Mouse (Mus musculus) adrenal gland, adult 8-10 months (tissue): Measurements from ENCODE around the gene Vmn1r197. TPM values are rescaled to one million over a fixed set of nuclear protein-coding genes. Genes with fewer than 3 reads are reported as not detected.
"Not testable (repeated sequence)": the region's sequence is repeated elsewhere in the genome, so short reads cannot be mapped to it uniquely, and the experiment has no call there.

Experiments
- DNase-seq: peaks from one replicate; pipeline ENCODE4 v3.0.0; 2022
- total RNA-seq, 4 experiments: library from RNA; stranded (reverse); gene quantifications; 2 replicates each; pipeline ENCODE4 v1.2.4; 2022

The Vmn1r197 gene
- total RNA-seq = not detected

- DNase-seq = no peak
These were observed at the start of gene Vmn1r197 for GRCm38 (mm10) chr13:22324289-22324688. Vmn1r197 (plus strand) TSS chr13:22324589.

- DNase-seq = no peak
These were observed 39.8 kb upstream of the Vmn1r197 start for GRCm38 (mm10) chr13:22284578-22284977.

GRCm38 (mm10) chr13:22289620-22290019 lies 34.8 kb upstream of the Vmn1r197 start, which contains the start of gene Vmn1r196:
Vmn1r196 (plus strand) TSS chr13:22289920.
- no peak for DNase-seq

DNA sequence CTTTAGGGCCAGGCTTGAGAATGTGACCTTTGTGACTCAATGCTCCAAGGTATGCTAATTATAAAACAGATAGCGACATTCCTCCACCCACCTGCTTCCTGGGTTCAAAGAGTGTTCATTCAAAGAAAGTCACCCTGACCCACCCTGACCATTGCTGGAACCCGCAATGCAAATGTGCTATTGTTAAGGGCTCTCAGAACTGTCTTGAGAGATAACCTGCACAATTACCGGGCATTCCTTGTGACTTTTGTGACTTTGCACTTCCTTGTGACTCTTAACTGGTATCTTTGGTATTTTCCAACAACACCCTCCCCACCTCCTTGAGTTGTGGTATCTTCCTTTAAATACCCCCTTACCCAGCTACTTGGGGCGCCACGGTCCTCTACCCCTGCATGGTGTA lies 16.3 kb upstream of the Vmn1r197 start:
- not testable (repeated sequence) for DNase-seq

GRCm38 (mm10) chr13:22315361-22315760 lies 9.0 kb upstream of the Vmn1r197 start:
- no peak for DNase-seq

- DNase-seq = no peak
These were observed 7.0 kb upstream of the Vmn1r197 start for GRCm38 (mm10) chr13:22317366-22317765.

- no peak for DNase-seq
These were observed 4.3 kb upstream of the Vmn1r197 start for GRCm38 (mm10) chr13:22320091-22320490.

GRCm38 (mm10) chr13:22333269-22333668 lies 8.9 kb downstream of the Vmn1r197 start:
- DNase-seq = no peak

- no peak for DNase-seq
These were observed 11.2 kb downstream of the Vmn1r197 start for GRCm38 (mm10) chr13:22335565-22335964.

GRCm38 (mm10) chr13:22350064-22350463 lies 25.7 kb downstream of the Vmn1r197 start, which contains the start of gene Vmn1r198:
Vmn1r198 (plus strand) TSS chr13:22350364.
- DNase-seq = no peak

DNA sequence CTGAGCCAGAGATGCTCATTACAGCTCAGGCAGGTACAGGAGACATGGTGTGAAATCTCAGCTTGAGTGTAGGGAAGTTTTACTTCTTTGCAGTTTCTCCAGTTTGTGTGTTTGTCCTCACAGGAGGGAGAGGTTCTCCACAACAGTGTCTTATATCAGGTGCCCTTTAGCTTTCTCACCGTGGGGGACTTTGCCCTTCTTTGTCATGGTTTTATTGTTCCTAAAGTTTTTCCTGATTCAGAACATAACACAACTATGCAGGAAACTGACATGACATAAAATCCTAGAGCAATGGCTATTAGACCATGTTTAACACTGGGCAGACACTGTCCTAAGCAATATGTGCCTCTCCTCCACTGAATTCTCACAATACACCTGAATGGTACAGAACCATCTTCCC lies 26.4 kb downstream of the Vmn1r197 start:
- DNase-seq = no peak

DNA sequence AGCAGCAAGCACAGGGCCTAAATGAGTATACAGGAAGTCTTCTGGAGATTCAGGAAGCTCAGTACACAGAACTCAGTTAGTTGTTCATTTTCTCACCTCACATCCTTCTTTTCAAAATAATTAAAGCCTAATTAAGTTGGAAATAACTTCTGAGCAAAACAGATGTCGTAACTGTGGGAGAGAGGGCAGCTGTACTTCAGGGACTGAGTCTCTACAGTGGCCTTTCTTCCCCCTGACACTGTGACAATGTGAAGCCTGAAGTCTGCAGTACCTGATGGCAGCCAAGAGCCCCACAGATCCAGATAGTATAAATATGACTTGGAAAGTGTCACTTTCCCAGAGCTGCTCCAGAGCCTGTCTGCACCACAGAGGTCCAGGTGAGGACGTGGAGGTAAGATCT lies 55.1 kb downstream of the Vmn1r197 start, which contains the start of gene Vmn1r199:
Gene Vmn1r199 (plus strand): TSS at position 301 of the 400 bp plus-strand sequence.
- DNase-seq = no peak

- DNase-seq = not testable (repeated sequence)
These were observed 56.7 kb downstream of the Vmn1r197 start for GRCm38 (mm10) chr13:22381128-22381527.

Other genes starting within 250 kb of the Vmn1r197 start
- not detected for gene Vmn1r188, start 240.1 kb upstream of the Vmn1r197 start, total RNA-seq
- not detected for gene Vmn1r189, start 218.8 kb upstream of the Vmn1r197 start, total RNA-seq
- not detected for gene Vmn1r191, start 140.6 kb upstream of the Vmn1r197 start, total RNA-seq
- gene Vmn1r192, start 133.4 kb upstream of the Vmn1r197 start, total RNA-seq = not detected
- gene Vmn1r193, start 101.4 kb upstream of the Vmn1r197 start, total RNA-seq = not detected
- gene Vmn1r194, start 80.4 kb upstream of the Vmn1r197 start, total RNA-seq = not detected
- gene Vmn1r195, start 54.1 kb upstream of the Vmn1r197 start, total RNA-seq = not detected
- not detected for gene Vmn1r196, start 34.7 kb upstream of the Vmn1r197 start, total RNA-seq
- gene Vmn1r198, start 25.8 kb downstream of the Vmn1r197 start, total RNA-seq = not detected
- not detected for gene Vmn1r199, start 55.2 kb downstream of the Vmn1r197 start, total RNA-seq
- gene Vmn1r200, start 65.8 kb downstream of the Vmn1r197 start, total RNA-seq = not detected
- gene Vmn1r201, start 147.3 kb downstream of the Vmn1r197 start, total RNA-seq = not detected
- under 1 TPM in 1 of 4 experiments, not detected in 3; 0.06 TPM for gene Vmn1r202, start 180.8 kb downstream of the Vmn1r197 start, total RNA-seq
- gene Vmn1r203, start 193.5 kb downstream of the Vmn1r197 start, total RNA-seq = not detected
- not detected for gene Vmn1r204, start 228.6 kb downstream of the Vmn1r197 start, total RNA-seq